Mouse (Mus musculus) lung, adult 2 months (tissue): ENCODE measurements around the gene Sspn. TPM values are rescaled to one million over a fixed set of nuclear protein-coding genes. Genes with fewer than 3 reads are reported as not detected.

Source experiments
- DNase-seq: peaks from one replicate; pipeline ENCODE4 v3.0.0; 2022
- H3K4me1 ChIP-seq: fragments of 200-500 bp; 2 replicates; pipeline ENCODE4 v1.6.1; 2011; ENCODE audit warnings: low read length; ENCODE audit not compliant: control insufficient read depth, insufficient read depth
- H3K4me3 ChIP-seq: fragments of 200-500 bp; replicated peaks from 2 replicates; pipeline ENCODE3; 2011; ENCODE audit warnings: low read depth, mild to moderate bottlenecking, control low read depth, low read length; ENCODE audit errors: extremely low read depth
- CTCF ChIP-seq: fragments of 200-500 bp; IDR thresholded peaks from 2 replicates; pipeline ENCODE4 v1.5.1; 2011; ENCODE audit warnings: mild to moderate bottlenecking, low read length, control low read depth; ENCODE audit not compliant: insufficient read depth
- POLR2A ChIP-seq: fragments of 200-500 bp; IDR thresholded peaks from 2 replicates; pipeline ENCODE4 v1.6.1; 2011; ENCODE audit warnings: low read depth, mild to moderate bottlenecking, control low read depth, low read length, borderline replicate concordance; ENCODE audit errors: extremely low read depth
- WGBS: fragments of 180-500 bp; shearing (Covaris S2); methylation state at CpG from one replicate; pipeline ENCODE4 v1.1.7; 2018; 5-methylcytosine and 5-hydroxymethylcytosine counted together
- polyA plus RNA-seq: library from polyadenylated mRNA; depleted of rRNA; stranded (reverse); fragments of >200 nt; gene quantifications from 2 replicates; pipeline ENCODE4 v1.2.3, GENCODE M21; 2012

Sspn gene
- polyA plus RNA-seq, 1 experiment, result 10.1 TPM

DNA sequence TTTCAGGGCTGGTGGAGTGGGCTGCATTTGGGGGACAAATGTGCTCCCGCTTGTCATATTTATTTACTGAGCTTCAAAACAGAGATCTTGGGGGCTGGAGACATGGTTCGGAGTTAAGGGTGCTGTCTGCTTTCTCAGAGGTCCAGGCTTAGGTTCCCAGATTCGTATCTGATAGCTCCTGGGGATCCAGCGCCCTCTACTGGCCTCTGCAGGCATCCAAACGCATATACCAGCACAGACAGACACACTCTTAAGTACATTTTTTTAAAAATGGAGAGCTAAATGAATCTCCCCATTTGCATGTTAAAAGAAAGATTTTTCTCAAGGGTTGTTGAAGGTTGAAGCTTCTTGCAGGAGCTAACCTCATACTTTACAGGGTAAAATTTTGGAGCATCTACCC is 38.1 kb downstream of the Sspn start:
- 87% methylated on average over 5 of the region's 5 CpGs for WGBS
- Histone ChIP-seq H3K4me3 (no peak overlapping the region), H3K4me1 (peaks cover 3% of the 10 kb centered on the region)
- no peak for TF ChIP-seq POLR2A
- TF ChIP-seq CTCF, result peak; percentile 20; the same call in 1 of the 2 replicates
- no peak for DNase-seq

DNA sequence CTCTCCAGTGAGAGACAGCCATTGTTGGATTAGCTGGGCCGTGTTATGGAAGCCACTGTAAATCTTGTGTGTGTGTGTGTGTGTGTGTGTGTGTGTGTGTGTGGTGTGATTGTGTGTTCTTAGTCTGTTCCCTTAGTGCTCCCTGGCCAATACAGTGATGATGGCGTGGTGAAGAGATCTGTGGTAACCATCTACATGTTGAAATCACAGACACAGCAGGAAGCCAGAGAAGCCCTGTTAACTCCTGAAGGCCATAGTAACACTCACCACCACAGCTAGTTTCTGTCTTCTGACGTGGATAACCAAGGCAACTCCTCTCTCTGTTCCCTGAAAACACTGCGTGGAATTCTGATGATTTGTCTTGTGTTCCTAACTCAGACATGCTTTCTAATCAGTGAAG is 40.7 kb downstream of the Sspn start:
- TF ChIP-seq POLR2A (no peak), CTCF (no peak)
- DNase-seq, result no peak
- H3K4me1 ChIP-seq, result peaks cover 3% of the 10 kb centered on the region
- H3K4me3 ChIP-seq, result no peak overlapping the region
- WGBS, result 84% methylated on average over 4 of the region's 4 CpGs

DNA sequence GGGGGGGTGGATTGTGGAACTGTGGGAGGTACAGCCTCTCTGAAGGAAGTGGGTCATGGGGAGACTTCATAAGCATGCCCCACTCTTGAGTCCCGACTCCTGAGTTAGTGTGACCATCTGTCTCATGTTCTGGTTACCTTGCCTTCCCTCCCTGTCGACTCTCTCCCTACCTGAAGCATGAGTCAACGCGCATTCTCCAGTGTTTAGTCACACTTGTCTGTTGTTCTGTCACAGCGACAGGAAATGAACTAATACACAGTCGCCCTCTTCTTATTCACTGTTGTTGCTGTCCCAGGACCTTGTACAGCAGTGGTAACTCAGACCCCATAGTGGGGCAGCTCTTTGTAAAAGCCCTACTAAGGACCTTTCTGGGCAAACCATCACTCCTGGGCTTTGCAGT is 41.4 kb downstream of the Sspn start:
- Histone ChIP-seq H3K4me1 (peaks cover 3% of the 10 kb centered on the region), H3K4me3 (no peak overlapping the region)
- DNase-seq, result no peak
- TF ChIP-seq CTCF (no peak), POLR2A (no peak)
- 55% methylated on average over 6 of the region's 6 CpGs for WGBS

DNA sequence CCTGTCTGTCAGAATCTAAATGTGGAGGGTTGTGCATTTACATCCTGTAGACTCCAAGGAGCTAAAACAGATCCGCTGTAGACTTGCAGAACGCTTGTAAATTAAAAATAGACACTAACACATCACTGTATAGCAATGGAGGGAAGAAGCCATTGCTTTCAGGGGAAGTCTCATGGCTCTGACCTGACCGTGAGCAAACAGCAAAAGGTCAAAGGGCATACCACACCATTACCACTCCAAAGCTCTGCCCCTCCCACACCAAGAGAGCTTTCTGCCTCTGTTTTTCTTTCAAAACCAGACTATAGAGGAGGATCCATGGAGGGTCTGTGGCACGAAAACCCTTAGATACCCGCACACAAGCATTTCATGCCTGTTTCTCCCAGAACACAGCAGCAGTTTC is 41.9 kb downstream of the Sspn start:
- no peak overlapping the region for H3K4me3 ChIP-seq
- 81% methylated on average over 5 of the region's 5 CpGs for WGBS
- no peak for DNase-seq
- H3K4me1 ChIP-seq, result peaks cover 3% of the 10 kb centered on the region
- TF ChIP-seq CTCF, result no peak
- TF ChIP-seq POLR2A, result no peak

GRCm38 (mm10) chr6:145974766-145975165 is 43.3 kb downstream of the Sspn start:
- 54% methylated on average over 7 of the region's 7 CpGs for WGBS

GRCm38 (mm10) chr6:145977344-145977743 is 45.9 kb downstream of the Sspn start:
- no peak for TF ChIP-seq POLR2A
- TF ChIP-seq CTCF, result no peak
- H3K4me1 ChIP-seq, result no peaks in the 10 kb centered on the region
- WGBS, result 80% methylated on average over 3 of the region's 3 CpGs
- DNase-seq, result no peak
- no peak overlapping the region for H3K4me3 ChIP-seq

More at GRCm38 (mm10) chr6:145974766-145975165, 43.3 kb downstream of the Sspn start:
- Histone ChIP-seq H3K4me3 (no peak overlapping the region), H3K4me1 (no peaks in the 10 kb centered on the region)
- TF ChIP-seq CTCF, result no peak
- TF ChIP-seq POLR2A, result no peak
- DNase-seq, result no peak

DNA sequence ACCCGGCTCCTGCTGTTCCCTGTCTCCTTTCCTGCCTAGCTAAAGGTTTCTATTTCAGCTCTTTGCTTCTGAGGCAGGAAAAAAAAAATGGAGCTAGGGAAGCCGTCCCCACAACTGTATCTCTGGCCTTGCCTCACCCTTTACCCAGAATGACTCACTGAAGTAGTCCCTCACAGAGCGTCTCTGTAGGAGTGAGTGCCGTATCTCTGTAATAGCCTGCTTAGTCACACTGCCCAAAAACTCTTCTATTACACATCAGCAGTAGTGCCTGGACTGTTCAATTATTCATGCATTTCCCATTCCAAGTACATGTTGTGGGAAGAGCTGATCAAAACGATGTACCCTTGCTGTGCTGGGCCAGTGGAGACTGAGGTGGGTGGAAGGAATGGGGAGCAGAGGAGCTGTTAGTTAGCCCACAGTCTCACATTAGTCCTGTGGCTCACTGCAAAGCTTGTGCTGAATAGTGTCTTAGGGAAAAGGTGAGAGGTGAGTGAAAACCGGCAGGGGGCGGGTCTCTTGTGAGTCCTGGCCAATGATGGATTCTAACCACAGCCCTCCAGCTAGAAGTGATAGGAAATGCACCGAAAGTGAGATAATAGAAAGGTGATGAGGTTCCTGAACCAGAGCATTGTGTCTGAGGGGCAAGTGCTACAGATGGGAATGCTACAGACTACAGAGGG is 46.5 kb downstream of the Sspn start:
- H3K4me1 ChIP-seq, result no peaks in the 10 kb centered on the region
- H3K4me3 ChIP-seq, result no peak overlapping the region
- no peak for DNase-seq
- 66% methylated on average over 8 of the region's 8 CpGs for WGBS
- no peak for TF ChIP-seq CTCF
- no peak for TF ChIP-seq POLR2A

DNA sequence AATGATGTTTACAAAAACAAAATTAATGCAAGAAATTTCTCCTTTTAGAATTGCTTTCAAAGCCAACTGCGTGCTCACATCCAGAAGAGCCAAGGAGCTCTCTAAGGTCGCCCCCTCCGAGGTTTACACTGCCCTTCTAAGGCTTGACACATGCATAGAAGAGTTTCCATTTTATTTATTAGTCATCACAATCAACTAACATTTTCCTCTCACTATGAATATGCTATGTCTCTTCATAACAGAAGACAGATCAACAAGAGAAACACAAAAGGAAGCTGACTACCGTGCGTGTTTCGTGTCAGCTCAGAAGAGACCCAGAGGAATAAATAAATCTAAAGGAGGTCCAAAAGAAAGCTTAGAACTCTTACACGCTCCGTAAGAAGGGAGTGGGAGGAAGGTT is 49.6 kb downstream of the Sspn start:
- DNase-seq, result no peak
- TF ChIP-seq CTCF (no peak), POLR2A (no peak)
- 84% methylated on average over 8 of the region's 8 CpGs for WGBS

GRCm38 (mm10) chr6:145982335-145982734 is 50.9 kb downstream of the Sspn start:
- TF ChIP-seq POLR2A, result no peak
- no peak for TF ChIP-seq CTCF
- WGBS, result 87% methylated on average over 4 of the region's 4 CpGs
- Histone ChIP-seq H3K4me1 (no peaks in the 10 kb centered on the region), H3K4me3 (no peak overlapping the region)
- DNase-seq, result no peak

More for the DNA sequence above, 49.6 kb downstream of the Sspn start:
- Histone ChIP-seq H3K4me1 (no peaks in the 10 kb centered on the region), H3K4me3 (no peak overlapping the region)

DNA sequence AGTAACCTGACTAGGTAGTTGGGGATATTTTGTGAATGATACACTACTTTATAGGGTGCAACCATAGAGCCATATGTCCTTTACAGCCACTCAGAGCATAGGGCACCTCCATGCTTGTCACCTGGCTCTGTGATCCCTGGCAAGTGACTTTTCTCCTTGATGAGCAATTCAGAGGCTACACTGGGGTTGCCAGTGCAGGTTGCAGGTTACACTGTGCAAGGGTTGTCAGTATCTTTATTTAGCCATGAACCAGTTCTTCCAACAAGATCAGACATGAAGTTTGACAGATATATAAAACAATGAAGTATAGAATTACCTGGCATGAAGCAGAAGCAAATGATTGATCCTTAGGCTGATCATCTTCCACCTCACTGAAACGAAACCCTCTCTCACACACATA is 59.1 kb downstream of the Sspn start:
- no peak overlapping the region for H3K4me3 ChIP-seq
- 0 out of 2 replicates have a peak, but pooled peaks cover 3% of the 10 kb centered on the region for H3K4me1 ChIP-seq
- TF ChIP-seq POLR2A, result no peak
- TF ChIP-seq CTCF, result no peak
- DNase-seq, result no peak
- 94% methylated on average over 1 of the region's 1 CpGs for WGBS
